Mouse (Mus musculus): ENCODE measurements around the gene 1110008L16Rik. TPM values are rescaled to one million over a fixed set of nuclear protein-coding genes. Genes with fewer than 3 reads are reported as not detected.

1110008L16Rik gene
- polyA plus RNA-seq, 2 experiments = 5.2 to 6.1 TPM

DNA sequence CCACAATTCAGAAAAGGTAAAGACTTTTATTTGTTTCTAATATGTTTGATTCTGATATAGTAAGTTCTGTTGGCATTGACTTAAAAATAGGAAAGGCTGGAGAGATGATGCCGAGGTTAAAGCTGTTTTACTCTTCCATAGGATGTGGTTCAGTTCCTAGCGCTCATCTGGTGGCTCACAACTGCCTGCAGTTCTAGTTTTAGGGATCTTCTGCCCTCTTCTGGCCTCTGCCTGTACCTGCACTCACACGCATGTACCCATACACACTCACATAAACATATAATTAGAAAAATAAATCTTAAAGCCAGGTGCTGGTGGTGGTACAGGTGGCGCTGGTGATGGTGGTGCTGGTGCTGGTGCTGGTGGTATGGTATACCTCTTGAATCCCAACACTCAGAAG lies 7.0 kb downstream of the 1110008L16Rik start:
- Histone ChIP-seq H3K27me3 (ENCODE audit: control insufficient read depth, insufficient read depth, low read length) (no peaks in the 10 kb centered on the region), H3K4me2 (ENCODE audit: low read depth) (no peak overlapping the region), H3K9ac (replicated peaks) (no peak overlapping the region), H3K27ac (no peak overlapping the region), H3K4me3 (ENCODE audit: insufficient read depth in 1 of 2, low read depth in 2 of 2, low read length in 2 of 2) (no peak overlapping the region), H3K36me3 (replicated peaks; ENCODE audit: control insufficient read depth, insufficient read depth, low read depth) (no peaks in the 10 kb centered on the region), H3K4me1 (replicated peaks; ENCODE audit: control insufficient read depth in 2 of 2, insufficient read depth in 2 of 2, low read length in 1 of 2) (peaks cover 4 to 8% of the 10 kb centered on the region in 2 experiments), H3K9me3 (ENCODE audit: control insufficient read depth, low read length) (no peaks in the 10 kb centered on the region)
- 84% methylated on average over 4 of the region's 4 CpGs for WGBS (ENCODE audit: insufficient replicate concordance)
- ATAC-seq (ENCODE audit: insufficient read depth) (no peak), DNase-seq (ENCODE audit: low read depth in 3 of 3, low spot score in 3 of 3) (no peak)
- TF ChIP-seq CTCF (IDR thresholded peaks at IDR 0.05; ENCODE audit: low read depth) (peak; percentile 34; the same call in 1 of the 2 replicates), EP300 (IDR thresholded peaks at IDR 0.05; ENCODE audit: low read depth) (no peak)

DNA sequence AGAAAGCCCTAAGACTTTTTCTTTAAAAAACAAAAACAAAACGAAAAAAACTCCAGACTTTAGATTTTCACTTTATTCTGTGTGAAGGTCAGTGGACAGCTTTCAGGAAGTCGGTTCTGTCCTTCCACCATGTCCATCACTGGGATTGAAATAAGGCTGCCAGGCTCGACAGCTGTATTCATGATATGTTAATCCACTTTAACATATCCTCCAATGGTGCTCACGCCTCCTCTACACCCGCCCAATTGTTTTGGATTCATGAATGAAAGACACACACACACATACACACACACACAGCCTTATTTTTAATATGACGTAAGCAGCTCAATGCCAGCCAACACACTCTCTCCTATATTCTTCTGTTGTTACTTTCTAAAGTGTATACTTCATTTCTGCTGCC lies 8.2 kb downstream of the 1110008L16Rik start:
- Histone ChIP-seq H3K9me3 (ENCODE audit: control insufficient read depth, low read length) (no peaks in the 10 kb centered on the region), H3K9ac (replicated peaks) (no peak overlapping the region), H3K4me1 (replicated peaks; ENCODE audit: control insufficient read depth in 2 of 2, insufficient read depth in 2 of 2, low read length in 1 of 2) (peaks cover 2% of the 10 kb centered on the region in 2 experiments; a peak in 1 of 4 replicates), H3K4me2 (ENCODE audit: low read depth) (no peak overlapping the region), H3K27ac (no peak overlapping the region), H3K4me3 (ENCODE audit: insufficient read depth in 1 of 2, low read depth in 2 of 2, low read length in 2 of 2) (no peak overlapping the region), H3K36me3 (replicated peaks; ENCODE audit: control insufficient read depth, insufficient read depth, low read depth) (no peaks in the 10 kb centered on the region), H3K27me3 (ENCODE audit: control insufficient read depth, insufficient read depth, low read length) (no peaks in the 10 kb centered on the region)
- no peak for TF ChIP-seq CTCF (IDR thresholded peaks at IDR 0.05; ENCODE audit: low read depth)
- no peak for TF ChIP-seq EP300 (IDR thresholded peaks at IDR 0.05; ENCODE audit: low read depth)
- DNase-seq (ENCODE audit: low read depth in 3 of 3, low spot score in 3 of 3) = no peak
- no peak for ATAC-seq (ENCODE audit: insufficient read depth)
- WGBS (ENCODE audit: insufficient replicate concordance) = 74% methylated on average over 6 of the region's 6 CpGs

DNA sequence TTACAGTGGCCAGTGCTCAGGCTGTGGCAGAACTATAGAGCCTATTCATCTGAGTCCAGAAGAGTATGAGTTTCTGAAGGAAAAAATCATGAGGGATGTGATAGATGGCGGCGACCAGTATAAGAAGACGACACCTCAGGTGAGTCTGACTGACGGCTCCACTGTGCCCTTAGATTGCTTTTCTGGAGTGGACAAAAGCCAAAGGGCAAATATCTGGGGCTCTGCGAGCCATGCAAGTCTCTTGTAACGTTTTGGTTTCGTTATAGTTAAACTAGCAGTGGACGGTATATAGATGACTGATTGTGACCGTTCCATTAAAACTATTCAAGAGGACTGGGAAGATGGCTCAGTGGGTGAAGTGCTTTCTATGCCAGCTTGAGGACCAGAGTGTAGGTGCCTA lies 9.4 kb downstream of the 1110008L16Rik start:
- 84% methylated on average over 9 of the region's 9 CpGs for WGBS (ENCODE audit: insufficient replicate concordance)

DNA sequence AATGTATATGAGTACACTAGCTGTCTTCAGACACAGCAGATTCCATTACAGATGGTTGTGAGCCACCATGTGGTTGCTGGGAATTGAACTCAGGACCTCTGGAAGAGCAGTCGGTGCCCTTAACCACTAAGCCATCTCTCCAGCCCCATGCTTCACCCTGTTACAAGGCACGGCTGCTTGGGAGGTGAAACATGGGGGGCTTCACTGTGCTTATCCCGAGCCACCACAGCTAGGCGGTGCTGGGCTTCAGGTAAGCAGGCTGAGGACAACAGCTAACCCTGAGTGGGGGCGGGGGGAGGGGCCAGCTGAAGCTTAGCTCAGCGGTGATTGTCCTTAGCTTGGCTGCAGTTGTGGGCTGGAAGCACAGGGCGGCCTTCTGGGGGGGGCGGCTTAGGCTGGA lies 10.1 kb downstream of the 1110008L16Rik start:
- Histone ChIP-seq H3K27ac (no peak overlapping the region), H3K4me2 (ENCODE audit: low read depth) (no peak overlapping the region), H3K4me3 (ENCODE audit: insufficient read depth in 1 of 2, low read depth in 2 of 2, low read length in 2 of 2) (no peak overlapping the region), H3K27me3 (ENCODE audit: control insufficient read depth, insufficient read depth, low read length) (no peaks in the 10 kb centered on the region), H3K4me1 (replicated peaks; ENCODE audit: control insufficient read depth in 2 of 2, insufficient read depth in 2 of 2, low read length in 1 of 2) (no peaks in the 10 kb centered on the region), H3K9ac (replicated peaks) (no peak overlapping the region), H3K36me3 (replicated peaks; ENCODE audit: control insufficient read depth, insufficient read depth, low read depth) (no peaks in the 10 kb centered on the region), H3K9me3 (ENCODE audit: control insufficient read depth, low read length) (no peaks in the 10 kb centered on the region)
- 79% methylated on average over 8 of the region's 8 CpGs for WGBS (ENCODE audit: insufficient replicate concordance)
- TF ChIP-seq CTCF (IDR thresholded peaks at IDR 0.05; ENCODE audit: low read depth) (no peak), EP300 (IDR thresholded peaks at IDR 0.05; ENCODE audit: low read depth) (no peak)
- no peak for ATAC-seq (ENCODE audit: insufficient read depth)
- no peak for DNase-seq (ENCODE audit: low read depth in 3 of 3, low spot score in 3 of 3)

More for the DNA sequence above, 9.4 kb downstream of the 1110008L16Rik start:
- DNase-seq (ENCODE audit: low read depth in 3 of 3, low spot score in 3 of 3) = no peak
- ATAC-seq (ENCODE audit: insufficient read depth) = no peak
- no peaks in the 10 kb centered on the region for H3K9me3 ChIP-seq (ENCODE audit: control insufficient read depth, low read length)
- no peak for TF ChIP-seq EP300 (IDR thresholded peaks at IDR 0.05; ENCODE audit: low read depth)
- TF ChIP-seq CTCF (IDR thresholded peaks at IDR 0.05; ENCODE audit: low read depth) = no peak
- H3K4me3 ChIP-seq (ENCODE audit: insufficient read depth in 1 of 2, low read depth in 2 of 2, low read length in 2 of 2) = no peak overlapping the region
- H3K27me3 ChIP-seq (ENCODE audit: control insufficient read depth, insufficient read depth, low read length) = no peaks in the 10 kb centered on the region
- H3K4me2 ChIP-seq (ENCODE audit: low read depth) = no peak overlapping the region
- no peak overlapping the region for H3K9ac ChIP-seq (replicated peaks)
- no peaks in the 10 kb centered on the region for H3K36me3 ChIP-seq (replicated peaks; ENCODE audit: control insufficient read depth, insufficient read depth, low read depth)
- no peak overlapping the region for H3K27ac ChIP-seq
- peaks cover 2% of the 10 kb centered on the region in 2 experiments; a peak in 1 of 4 replicates for H3K4me1 ChIP-seq (replicated peaks; ENCODE audit: control insufficient read depth in 2 of 2, insufficient read depth in 2 of 2, low read length in 1 of 2)

DNA sequence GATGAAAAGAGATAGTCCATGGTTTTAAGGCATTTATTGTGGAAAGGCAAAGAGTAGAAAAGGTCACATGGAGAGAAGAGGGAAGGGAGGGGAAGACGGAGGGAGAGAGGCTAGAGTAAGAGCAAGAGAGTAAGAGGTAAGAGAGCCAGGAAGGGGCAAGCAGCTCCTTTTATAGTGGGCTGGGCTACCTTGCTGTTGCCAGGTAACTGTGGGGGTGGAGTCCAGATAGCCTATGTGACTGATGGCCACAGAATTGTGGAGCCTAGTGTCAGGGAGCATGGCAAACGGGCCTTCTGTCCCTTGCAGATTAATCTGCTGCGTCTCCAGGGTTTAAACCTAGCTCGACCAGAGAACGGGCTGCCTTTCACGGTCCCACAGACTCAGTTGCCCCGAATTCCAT lies 12.5 kb downstream of the 1110008L16Rik start:
- no peak overlapping the region for H3K4me3 ChIP-seq (ENCODE audit: insufficient read depth in 1 of 2, low read depth in 2 of 2, low read length in 2 of 2)
- H3K9ac ChIP-seq (replicated peaks) = no peak overlapping the region
- DNase-seq (ENCODE audit: low read depth in 3 of 3, low spot score in 3 of 3) = no peak
- H3K27ac ChIP-seq = no peak overlapping the region
- no peak overlapping the region for H3K4me2 ChIP-seq (ENCODE audit: low read depth)
- ATAC-seq (ENCODE audit: insufficient read depth) = no peak
- no peaks in the 10 kb centered on the region for H3K36me3 ChIP-seq (replicated peaks; ENCODE audit: control insufficient read depth, insufficient read depth, low read depth)
- TF ChIP-seq CTCF (IDR thresholded peaks at IDR 0.05; ENCODE audit: low read depth) (no peak), EP300 (IDR thresholded peaks at IDR 0.05; ENCODE audit: low read depth) (no peak)
- H3K27me3 ChIP-seq (ENCODE audit: control insufficient read depth, insufficient read depth, low read length) = no peaks in the 10 kb centered on the region
- H3K4me1 ChIP-seq (replicated peaks; ENCODE audit: control insufficient read depth in 2 of 2, insufficient read depth in 2 of 2, low read length in 1 of 2) = no peaks in the 10 kb centered on the region
- WGBS (ENCODE audit: insufficient replicate concordance) = 82% methylated on average over 7 of the region's 7 CpGs
- no peaks in the 10 kb centered on the region for H3K9me3 ChIP-seq (ENCODE audit: control insufficient read depth, low read length)

All from liver, embryonic 14.5 days (tissue).